Mouse (Mus musculus): Measurements from ENCODE around the gene Cyb5d1.

The Cyb5d1 gene

GRCm38 (mm10) chr11:69377766-69378165 lies 17.7 kb downstream of the Cyb5d1 start:
- no peak for DNase-seq

GRCm38 (mm10) chr11:69375646-69376045 lies 19.8 kb downstream of the Cyb5d1 start:
- no peak for DNase-seq

- no peak for DNase-seq
These were observed 22.0 kb downstream of the Cyb5d1 start for GRCm38 (mm10) chr11:69373223-69373965.

- peak; percentile 54 to 62 for DNase-seq
These were observed 22.7 kb downstream of the Cyb5d1 start for GRCm38 (mm10) chr11:69372780-69373170.

- DNase-seq = no peak
These were observed 23.2 kb downstream of the Cyb5d1 start for GRCm38 (mm10) chr11:69372056-69372779.

- no peak for DNase-seq
These were observed 23.8 kb downstream of the Cyb5d1 start for GRCm38 (mm10) chr11:69371601-69372000.

GRCm38 (mm10) chr11:69370817-69371215 lies 24.6 kb downstream of the Cyb5d1 start:
- DNase-seq = no peak

- no peak for DNase-seq
These were observed 25.2 kb downstream of the Cyb5d1 start for GRCm38 (mm10) chr11:69369990-69370816.

- DNase-seq = peak in 1 of 2 experiments; percentile 43
These were observed 26.0 kb downstream of the Cyb5d1 start, which contains the start of gene Chd3 for GRCm38 (mm10) chr11:69369215-69369989. TSS of gene Chd3 (minus strand) at chr11:69369406.

- peak; percentile 46 to 57 for DNase-seq
These were observed 26.8 kb downstream of the Cyb5d1 start for GRCm38 (mm10) chr11:69368356-69369214.

GRCm38 (mm10) chr11:69367616-69368355 lies 27.6 kb downstream of the Cyb5d1 start:
- peak in 1 of 2 experiments; percentile 46 for DNase-seq

- DNase-seq = peak; percentile 57 to 60
These were observed 28.4 kb downstream of the Cyb5d1 start for GRCm38 (mm10) chr11:69366855-69367615.

- DNase-seq = peak; percentile 80
These were observed 29.1 kb downstream of the Cyb5d1 start for GRCm38 (mm10) chr11:69366157-69366854.

- DNase-seq = no peak
These were observed 29.7 kb downstream of the Cyb5d1 start for GRCm38 (mm10) chr11:69365722-69366121.

- DNase-seq = no peak
These were observed 30.5 kb downstream of the Cyb5d1 start for GRCm38 (mm10) chr11:69364910-69365309.

GRCm38 (mm10) chr11:69364376-69364775 lies 31.1 kb downstream of the Cyb5d1 start:
- DNase-seq = no peak

GRCm38 (mm10) chr11:69362479-69362878 lies 33.0 kb downstream of the Cyb5d1 start:
- no peak for DNase-seq

GRCm38 (mm10) chr11:69362021-69362420 lies 33.4 kb downstream of the Cyb5d1 start:
- no peak for DNase-seq

GRCm38 (mm10) chr11:69357690-69358089 lies 37.7 kb downstream of the Cyb5d1 start:
- DNase-seq = no peak

All from B cell, adult 2 months (primary cell).